Mouse (Mus musculus) heart, postnatal 0 days (tissue): ENCODE measurements around the gene Slc7a10. TPM values are rescaled to one million over a fixed set of nuclear protein-coding genes. Genes with fewer than 3 reads are reported as not detected.

Experiments
- ATAC-seq: fragments of 200-750 bp; cut with Nextera tagmentation; 2 replicates; pipeline ENCODE4 v1.8.0; 2017; ENCODE audit warnings: low read depth, moderate number of reproducible peaks, moderate library complexity; ENCODE audit not compliant: insufficient read depth
- DNase-seq: peaks from one replicate; pipeline ENCODE4 v3.0.0-alpha.2; 2016; ENCODE audit warnings: low spot score
- H3K27ac ChIP-seq: fragments of 300-500 bp; sonication (generic); 2 replicates; pipeline ENCODE4 v1.5.1; 2014; ENCODE audit warnings: low read depth, mild to moderate bottlenecking
- H3K27me3 ChIP-seq: fragments of 300-500 bp; sonication (generic); 2 replicates; pipeline ENCODE4 v1.6.1; 2014; ENCODE audit warnings: low read length, mixed read lengths; ENCODE audit not compliant: control insufficient read depth, insufficient read depth
- H3K36me3 ChIP-seq: fragments of 300-500 bp; sonication (generic); replicated peaks from 2 replicates; pipeline ENCODE4 v1.6.1; 2014; ENCODE audit warnings: low read length, mixed read lengths; ENCODE audit not compliant: control insufficient read depth, insufficient read depth
- H3K4me1 ChIP-seq: fragments of 300-500 bp; sonication (generic); 2 replicates; pipeline ENCODE4 v1.6.1; 2014; ENCODE audit warnings: antibody characterized with exemption; ENCODE audit not compliant: control insufficient read depth, insufficient read depth
- H3K4me2 ChIP-seq: fragments of 300-500 bp; sonication (generic); 2 replicates; pipeline ENCODE4 v1.6.1; 2014; ENCODE audit warnings: low read depth, mild to moderate bottlenecking, low read length, moderate library complexity
- H3K4me3 ChIP-seq: fragments of 300-500 bp; sonication (generic); 2 replicates; pipeline ENCODE4 v1.5.1; 2014; ENCODE audit warnings: low read depth, low read length
- H3K9ac ChIP-seq: fragments of 300-500 bp; sonication (generic); replicated peaks from 2 replicates; pipeline ENCODE4 v1.6.1; 2014; ENCODE audit warnings: low read depth, low read length, mixed read lengths
- H3K9me3 ChIP-seq: fragments of 300-500 bp; sonication (generic); replicated peaks from 2 replicates; pipeline ENCODE4 v1.6.1; 2016; ENCODE audit warnings: low read length; ENCODE audit not compliant: control insufficient read depth
- CTCF ChIP-seq: IDR thresholded peaks from 2 replicates; pipeline ENCODE4 v1.5.1; 2016; ENCODE audit warnings: antibody characterized with exemption, control low read depth, low read depth
- EP300 ChIP-seq: IDR thresholded peaks from 2 replicates; pipeline ENCODE4 v1.6.1; 2016; ENCODE audit warnings: antibody characterized with exemption, low read depth
- WGBS: fragments of 180-500 bp; shearing (Covaris S2); extraction: QIAGEN DNeasy Blood & Tissue Kit; methylation state at CpG from one replicate; pipeline ENCODE4 v1.1.7; 2014; 5-methylcytosine and 5-hydroxymethylcytosine counted together
- polyA plus RNA-seq: library from polyadenylated mRNA; unstranded; fragments of >200 nt; fragmentation: Nextera tagmentation; extraction: Ambion mirVana; gene quantifications from 2 replicates; pipeline ENCODE4 v1.2.1, GENCODE M21; 2015
- total RNA-seq: library from RNA; depleted of rRNA; stranded (reverse); fragments of >200 nt; gene quantifications from 2 replicates; pipeline ENCODE4 v1.2.3, GENCODE M21; 2014; ENCODE audit warnings: low replicate concordance

Slc7a10 gene
- total and polyA plus RNA-seq, 2 experiments from 2014 or later, result 0.11 to 0.15 TPM

- Histone ChIP-seq H3K4me1 (no peaks in the 10 kb centered on the region), H3K9ac (no peak overlapping the region), H3K4me3 (no peak overlapping the region), H3K27ac (no peak overlapping the region), H3K27me3 (0 out of 2 replicates have a peak, but pooled peaks cover 2% of the 10 kb centered on the region), H3K36me3 (no peaks in the 10 kb centered on the region), H3K4me2 (no peak overlapping the region), H3K9me3 (no peaks in the 10 kb centered on the region)
- whole genome bisulfite sequencing, result 51% methylated on average over 12 of the region's 12 CpGs
- no peak for ATAC-seq
- DNase-seq, result no peak
- TF ChIP-seq EP300 (no peak), CTCF (no peak)
These were observed 31.7 kb upstream of the Slc7a10 start for GRCm38 (mm10) chr7:35154449-35154848.

DNA sequence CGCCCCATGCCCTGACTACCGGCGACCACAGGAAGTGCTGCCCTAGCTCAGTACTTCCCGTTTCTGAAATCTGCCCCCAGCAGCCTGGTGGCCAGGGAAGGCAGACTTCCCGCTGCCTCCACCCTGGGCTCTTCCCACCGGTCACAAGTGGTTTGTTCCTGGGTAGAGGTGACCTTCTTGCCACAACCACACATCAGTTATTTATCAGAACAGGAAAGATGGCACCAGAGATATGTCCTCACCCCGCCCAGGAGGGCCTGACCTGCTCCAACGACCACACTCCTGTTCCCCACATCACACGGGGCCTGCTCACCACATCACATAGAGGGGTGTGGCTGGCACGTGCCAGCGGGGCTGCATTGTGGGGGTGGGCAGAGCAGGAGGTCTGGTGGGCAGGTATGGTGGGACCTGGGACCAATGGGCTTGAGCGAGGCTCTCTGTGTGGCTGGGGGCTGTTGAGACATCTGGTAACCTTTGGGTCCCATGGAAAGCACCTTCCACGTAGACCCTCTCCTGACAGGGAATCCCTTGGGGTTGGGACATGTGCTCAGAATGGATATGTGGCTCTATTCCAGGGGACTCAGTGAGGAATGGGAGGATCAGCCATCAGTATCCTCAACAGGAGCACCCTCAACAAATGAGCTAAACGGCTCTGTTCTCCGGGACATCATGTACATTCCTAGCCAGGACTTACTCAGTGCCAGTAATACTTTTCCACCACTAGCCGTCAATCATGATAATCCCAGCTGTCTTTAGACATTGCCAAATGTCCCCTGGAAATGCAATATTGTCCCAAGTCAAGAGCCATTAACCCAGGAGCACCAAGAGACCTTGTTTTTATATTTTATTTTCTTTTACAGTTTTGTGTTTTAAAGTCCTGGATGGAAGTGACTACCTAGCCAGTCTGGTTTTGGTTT, 29.4 kb upstream of the Slc7a10 start:
- Histone ChIP-seq H3K27ac (no peak overlapping the region), H3K9me3 (no peaks in the 10 kb centered on the region), H3K36me3 (no peaks in the 10 kb centered on the region), H3K4me3 (no peak overlapping the region), H3K4me1 (no peaks in the 10 kb centered on the region), H3K4me2 (no peak overlapping the region), H3K27me3 (0 out of 2 replicates have a peak, but pooled peaks cover 2% of the 10 kb centered on the region), H3K9ac (no peak overlapping the region)
- DNase-seq, result no peak
- 53% methylated on average over 16 of the region's 16 CpGs for WGBS
- no peak for TF ChIP-seq EP300
- no peak for TF ChIP-seq CTCF
- ATAC-seq, result no peak

DNA sequence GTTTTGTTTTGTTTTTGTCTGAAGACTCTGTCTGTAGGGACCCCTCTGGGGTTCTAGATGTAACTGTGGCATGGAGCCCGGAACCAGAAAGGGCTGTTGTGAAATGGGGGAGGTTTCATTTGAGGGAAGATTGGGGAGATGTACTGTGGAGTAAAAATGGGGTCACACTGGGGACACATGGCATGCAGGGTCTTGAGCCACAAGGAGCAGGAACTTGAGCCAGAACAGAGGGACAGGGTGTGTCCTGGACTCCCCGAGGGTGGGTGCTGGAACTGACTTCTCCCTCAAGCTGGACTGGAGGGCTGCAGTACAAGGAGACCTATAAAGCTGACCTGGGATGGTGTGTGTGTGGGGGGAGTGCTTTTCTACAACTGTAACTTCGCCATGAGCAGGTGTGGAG, 28.7 kb upstream of the Slc7a10 start:
- H3K9me3 ChIP-seq, result no peaks in the 10 kb centered on the region
- no peak for TF ChIP-seq EP300
- TF ChIP-seq CTCF, result no peak
- DNase-seq, result no peak
- 0 out of 2 replicates have a peak, but pooled peaks cover 2% of the 10 kb centered on the region for H3K27me3 ChIP-seq
- H3K27ac ChIP-seq, result no peak overlapping the region
- ATAC-seq, result no peak
- no peak overlapping the region for H3K9ac ChIP-seq
- H3K4me3 ChIP-seq, result no peak overlapping the region
- no peak overlapping the region for H3K4me2 ChIP-seq
- no peaks in the 10 kb centered on the region for H3K36me3 ChIP-seq
- H3K4me1 ChIP-seq, result no peaks in the 10 kb centered on the region
- WGBS, result 58% methylated on average over 3 of the region's 3 CpGs

DNA sequence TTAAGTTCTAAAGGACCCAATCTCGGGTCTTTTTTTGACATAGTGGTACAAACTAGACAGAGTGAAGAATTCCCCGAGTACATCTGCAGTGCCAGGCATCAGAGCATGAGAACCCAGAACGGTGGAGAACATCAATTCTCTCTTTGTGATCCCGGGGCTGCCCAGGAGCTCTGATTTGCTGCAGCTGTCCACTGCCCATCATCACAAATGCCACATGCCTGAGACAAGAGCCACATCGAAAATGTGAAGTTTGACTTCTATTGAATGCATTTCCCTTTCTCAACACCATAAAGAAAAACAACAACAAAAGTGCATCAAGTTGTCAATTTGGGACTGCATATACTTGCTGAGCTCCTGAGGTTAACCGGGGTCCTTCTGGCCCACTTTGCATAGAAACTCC, 23.7 kb upstream of the Slc7a10 start:
- no peak overlapping the region for H3K4me2 ChIP-seq
- no peak overlapping the region for H3K27ac ChIP-seq
- no peak for DNase-seq
- no peak for ATAC-seq
- H3K4me1 ChIP-seq, result no peaks in the 10 kb centered on the region
- H3K9me3 ChIP-seq, result no peaks in the 10 kb centered on the region
- no peak overlapping the region for H3K9ac ChIP-seq
- H3K27me3 ChIP-seq, result no peaks in the 10 kb centered on the region
- 71% methylated on average over 6 of the region's 6 CpGs for WGBS
- TF ChIP-seq EP300, result no peak
- TF ChIP-seq CTCF, result no peak
- H3K36me3 ChIP-seq, result no peaks in the 10 kb centered on the region
- no peak overlapping the region for H3K4me3 ChIP-seq

GRCm38 (mm10) chr7:35163600-35163999, 22.6 kb upstream of the Slc7a10 start:
- TF ChIP-seq CTCF, result no peak
- no peak for TF ChIP-seq EP300
- H3K4me2 ChIP-seq, result no peak overlapping the region
- H3K4me1 ChIP-seq, result no peaks in the 10 kb centered on the region
- H3K9me3 ChIP-seq, result no peaks in the 10 kb centered on the region
- no peak overlapping the region for H3K9ac ChIP-seq
- no peaks in the 10 kb centered on the region for H3K27me3 ChIP-seq
- H3K4me3 ChIP-seq, result no peak overlapping the region
- WGBS, result 43% methylated on average over 7 of the region's 7 CpGs
- no peaks in the 10 kb centered on the region for H3K36me3 ChIP-seq
- no peak for DNase-seq
- no peak overlapping the region for H3K27ac ChIP-seq
- no peak; the same call in 1 of the 2 replicates for ATAC-seq
